Mouse (Mus musculus) CH12.LX (cell line): ENCODE data around the gene Dennd2a.

ENCODE experiments used
- CTCF ChIP-seq, 2 experiments: IDR thresholded peaks in 1 of 2; conservative IDR thresholded peaks in 1 of 2; 2 replicates each; pipeline ENCODE4 v1.5.1; 2011 to 2012; ENCODE audit warnings: low read depth in 2 of 2, low read length in 2 of 2, improper control_type of control experiment in 1 of 2, inconsistent platforms in 1 of 2, mild to moderate bottlenecking in 1 of 2, moderate library complexity in 1 of 2
- E2F4 ChIP-seq: IDR thresholded peaks from 2 replicates; pipeline ENCODE4 v1.6.1; 2011; ENCODE audit warnings: low read depth, low read length, improper control_type of control experiment; ENCODE audit not compliant: insufficient replicate concordance
- EP300 ChIP-seq: IDR thresholded peaks from 2 replicates; pipeline ENCODE4 v1.6.1; 2011; ENCODE audit warnings: low read length, improper control_type of control experiment
- ETS1 ChIP-seq: conservative IDR thresholded peaks from 2 replicates; pipeline ENCODE4 v1.6.1; 2012; ENCODE audit warnings: low read depth, mild to moderate bottlenecking, inconsistent platforms, low read length, improper control_type of control experiment, moderate library complexity
- MXI1 ChIP-seq: IDR thresholded peaks from 2 replicates; pipeline ENCODE4 v1.6.1; 2011; ENCODE audit warnings: mild to moderate bottlenecking, low read depth, low read length, improper control_type of control experiment
- POLR2A ChIP-seq: IDR thresholded peaks from 2 replicates; pipeline ENCODE4 v1.6.1; 2011; ENCODE audit warnings: low read depth, mild to moderate bottlenecking, improper control_type of control experiment, low read length
- POLR2AphosphoS2 ChIP-seq: IDR thresholded peaks from 2 replicates; pipeline ENCODE4 v1.6.1; 2011; ENCODE audit warnings: low read depth, low read length, improper control_type of control experiment
- SIN3A ChIP-seq: IDR thresholded peaks from 2 replicates; pipeline ENCODE4 v1.6.1; 2012; ENCODE audit warnings: low read length, improper control_type of control experiment, inconsistent platforms
- TBP ChIP-seq: conservative IDR thresholded peaks from 2 replicates; pipeline ENCODE4 v1.6.1; 2011; ENCODE audit warnings: low read depth, low read length, improper control_type of control experiment
- TCF12 ChIP-seq: IDR thresholded peaks from 2 replicates; pipeline ENCODE4 v1.6.1; 2014; ENCODE audit warnings: low read depth, mild to moderate bottlenecking, inconsistent platforms, low read length, improper control_type of control experiment

DNA sequence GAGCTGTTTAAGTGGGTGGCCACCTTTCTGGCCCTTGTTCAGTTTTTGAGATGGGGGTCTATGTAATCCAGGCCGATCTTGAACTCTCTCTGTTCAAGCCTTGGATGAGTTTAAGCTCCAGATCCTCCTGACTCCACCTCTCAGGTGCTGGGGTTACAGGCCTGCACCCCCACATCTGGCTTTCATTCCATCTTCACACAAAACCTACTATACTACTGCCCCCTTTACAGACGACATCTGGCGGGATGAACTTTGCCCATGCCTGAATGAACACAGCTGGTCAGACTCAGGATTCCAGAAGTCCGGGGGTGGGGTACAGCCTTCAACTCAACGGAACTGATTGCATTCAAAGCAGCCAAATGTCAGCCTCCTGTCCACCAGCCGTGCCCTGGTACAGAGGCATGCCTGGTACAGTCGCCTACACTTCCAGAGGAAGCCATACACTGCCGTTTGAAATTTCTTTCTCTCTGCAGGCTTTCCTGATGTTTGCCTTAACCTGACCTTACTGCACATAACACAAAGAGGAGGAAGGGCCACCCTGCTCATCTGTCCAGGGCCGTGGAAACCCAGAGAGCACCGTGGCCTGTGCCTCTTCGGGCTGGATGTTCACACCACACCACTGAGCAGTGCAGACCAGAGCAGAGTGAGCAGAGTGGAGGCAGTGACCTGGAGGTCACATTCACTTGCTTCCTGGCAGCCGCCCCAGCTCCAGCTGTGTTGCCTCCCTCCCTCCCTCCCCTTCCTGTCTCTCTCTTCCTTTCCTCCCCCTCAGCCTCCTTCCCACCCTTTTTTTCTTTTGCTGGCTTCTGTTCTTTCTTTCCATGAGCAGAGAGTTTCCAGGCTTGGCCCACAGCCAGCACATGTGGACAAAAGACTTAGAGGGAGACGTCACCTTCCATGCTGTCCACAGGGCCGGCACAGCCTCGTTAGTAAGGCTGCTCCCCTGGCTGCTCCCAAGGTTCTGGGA lies 14.8 kb downstream of the Dennd2a start:
- TF ChIP-seq CTCF (conservative IDR thresholded peaks at IDR 0.05 in 1 of 2, IDR thresholded peaks at IDR 0.05 in 1 of 2; ENCODE audit: low read depth in 2 of 2, low read length in 2 of 2) = no peak
- TF ChIP-seq POLR2A = no peak
- TF ChIP-seq E2F4 = no peak
- no peak for TF ChIP-seq EP300
- no peak for TF ChIP-seq ETS1
- TF ChIP-seq TBP = no peak
- no peak for TF ChIP-seq SIN3A
- no peak for TF ChIP-seq MXI1
- no peak for TF ChIP-seq TCF12
- no peak for TF ChIP-seq POLR2AphosphoS2
